Mouse (Mus musculus) kidney, adult 2 months (tissue): ENCODE data around the gene Scarb2.

Source experiments
- CTCF ChIP-seq: fragments of 200-500 bp; conservative IDR thresholded peaks from 2 replicates; pipeline ENCODE4 v1.5.1; 2011; ENCODE audit warnings: low read depth, mild to moderate bottlenecking, control low read depth, low read length, moderate library complexity, mixed read lengths; ENCODE audit not compliant: insufficient read depth, insufficient read length
- POLR2A ChIP-seq: fragments of 200-500 bp; IDR thresholded peaks from one replicate; pipeline ENCODE4 v1.6.1; 2011; ENCODE audit warnings: low read depth, low read length, control low read depth

DNA sequence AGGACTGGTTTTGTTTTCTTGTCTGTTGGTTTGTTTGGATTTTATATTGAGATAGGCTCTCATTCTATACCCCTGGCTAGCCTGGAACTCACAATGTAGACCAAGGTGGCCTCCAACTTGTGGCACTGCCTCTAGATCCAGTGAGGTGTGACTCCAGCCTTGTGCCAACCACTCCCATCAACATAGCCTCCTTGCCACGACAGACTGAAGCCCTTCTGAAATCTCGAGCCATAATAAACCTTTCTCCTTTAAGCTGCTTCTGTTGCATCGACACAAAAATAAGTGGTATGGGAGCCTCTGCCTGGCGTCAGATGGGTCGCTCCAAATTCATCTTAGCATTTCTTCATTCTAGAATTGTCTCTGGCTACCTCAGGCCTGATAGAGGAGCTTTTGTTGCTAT, 59.9 kb downstream of the Scarb2 start:
- TF ChIP-seq CTCF (no peak), POLR2A (no peak)
